Mouse (Mus musculus) cerebellum, adult 2 months (tissue): ENCODE measurements around the gene Hmgcl. TPM values are rescaled to one million over a fixed set of nuclear protein-coding genes. Genes with fewer than 3 reads are reported as not detected.
"Not testable (repeated sequence)": the region's sequence is repeated elsewhere in the genome, so short reads cannot be mapped to it uniquely, and the experiment has no call there.

Experiments used
- DNase-seq, 2 experiments: peaks; one replicate each; pipeline ENCODE4 v3.0.0; 2021
- H3K27ac ChIP-seq: fragments of 200-500 bp; 2 replicates; pipeline ENCODE4 v1.5.1; 2012; ENCODE audit warnings: low read length, control low read depth, inconsistent platforms; ENCODE audit not compliant: insufficient read depth
- H3K27me3 ChIP-seq: fragments of 200-500 bp; 2 replicates; pipeline ENCODE4 v1.6.1; 2012; ENCODE audit warnings: inconsistent platforms, mild to moderate bottlenecking, low read length, moderate library complexity; ENCODE audit not compliant: control insufficient read depth, insufficient read depth
- H3K4me1 ChIP-seq: fragments of 200-500 bp; 2 replicates; pipeline ENCODE4 v1.6.1; 2011; ENCODE audit warnings: low read length; ENCODE audit not compliant: control insufficient read depth, insufficient read depth
- H3K4me3 ChIP-seq: fragments of 200-500 bp; replicated peaks from 2 replicates; pipeline ENCODE3; 2011; ENCODE audit warnings: mild to moderate bottlenecking, low read depth, low read length, control low read depth; ENCODE audit not compliant: insufficient read depth
- CTCF ChIP-seq: fragments of 200-500 bp; IDR thresholded peaks from 2 replicates; pipeline ENCODE4 v1.5.1; 2011; ENCODE audit warnings: low read depth, mild to moderate bottlenecking, control low read depth, low read length, moderate library complexity, borderline replicate concordance; ENCODE audit not compliant: insufficient read depth
- POLR2A ChIP-seq: fragments of 200-500 bp; IDR thresholded peaks from 2 replicates; pipeline ENCODE4 v1.6.1; 2011; ENCODE audit warnings: low read length, control low read depth, borderline replicate concordance; ENCODE audit not compliant: insufficient read depth
- WGBS: fragments of 180-500 bp; shearing (Covaris S2); methylation state at CpG from one replicate; pipeline ENCODE4 v1.1.7; 2018; 5-methylcytosine and 5-hydroxymethylcytosine counted together
- polyA plus RNA-seq: library from polyadenylated mRNA; depleted of rRNA; stranded (reverse); fragments of >200 nt; gene quantifications from 2 replicates; pipeline ENCODE4 v1.2.3, GENCODE M21; 2012

The Hmgcl gene
- polyA plus RNA-seq, 1 experiment: 86.9 TPM

- no peaks in the 10 kb centered on the region for H3K27me3 ChIP-seq
- H3K27ac ChIP-seq: no peak overlapping the region
- no peak for DNase-seq
- 58% methylated on average over 19 of the region's 19 CpGs for WGBS
- H3K4me3 ChIP-seq: no peak overlapping the region
- TF ChIP-seq POLR2A (no peak), CTCF (no peak)
- peaks cover 4% of the 10 kb centered on the region for H3K4me1 ChIP-seq
Observed at GRCm38 (mm10) chr4:135968271-135968869, 22.1 kb downstream of the Hmgcl start.

- no peak for DNase-seq
- Histone ChIP-seq H3K27me3 (no peaks in the 10 kb centered on the region), H3K27ac (no peak overlapping the region), H3K4me3 (no peak overlapping the region), H3K4me1 (peaks cover 4% of the 10 kb centered on the region)
- TF ChIP-seq CTCF: no peak
- no peak for TF ChIP-seq POLR2A
- WGBS: 62% methylated on average over 13 of the region's 13 CpGs
Observed at GRCm38 (mm10) chr4:135969070-135969750, 23.0 kb downstream of the Hmgcl start.

GRCm38 (mm10) chr4:135970585-135970984 lies 24.3 kb downstream of the Hmgcl start:
- no peak overlapping the region for H3K4me3 ChIP-seq
- DNase-seq: no peak

GRCm38 (mm10) chr4:135971805-135972555 lies 25.7 kb downstream of the Hmgcl start:
- no peak for TF ChIP-seq CTCF
- no peak for TF ChIP-seq POLR2A
- 2% methylated on average over 33 of the region's 35 CpGs for WGBS
- H3K27ac ChIP-seq: 0 out of 2 replicates have a peak overlapping the region, but pooled peaks have one; percentile 27

More at GRCm38 (mm10) chr4:135970585-135970984, 24.3 kb downstream of the Hmgcl start:
- Histone ChIP-seq H3K27me3 (no peaks in the 10 kb centered on the region), H3K4me1 (peaks cover 4% of the 10 kb centered on the region), H3K27ac (no peak overlapping the region)
- 75% methylated on average over 11 of the region's 11 CpGs for WGBS
- TF ChIP-seq POLR2A (no peak), CTCF (no peak)

GRCm38 (mm10) chr4:135972556-135972906 lies 26.3 kb downstream of the Hmgcl start, which contains the start of gene Lypla2:
Gene Lypla2 (minus strand): TSS chr4:135972626.
- Histone ChIP-seq H3K4me1 (peaks cover 4% of the 10 kb centered on the region), H3K4me3 (peak within 1 kb of the TSS; percentile 91), H3K27ac (peak within 1 kb of the TSS; percentile 48), H3K27me3 (no peaks in the 10 kb centered on the region)
- DNase-seq: peak; percentile 90 to 91
- peak; percentile 88 for TF ChIP-seq POLR2A
- no peak for TF ChIP-seq CTCF
- WGBS: under 1% methylated on average over 19 of the region's 19 CpGs

More at GRCm38 (mm10) chr4:135971805-135972555, 25.7 kb downstream of the Hmgcl start:
- H3K4me1 ChIP-seq: peaks cover 4% of the 10 kb centered on the region
- no peaks in the 10 kb centered on the region for H3K27me3 ChIP-seq
- H3K4me3 ChIP-seq: peak overlapping the region; percentile 91
- peak in 1 of 2 experiments; percentile 33 for DNase-seq

- Histone ChIP-seq H3K27me3 (no peaks in the 10 kb centered on the region), H3K27ac (peak overlapping the region; percentile 48; the same call in 1 of the 2 replicates), H3K4me1 (peaks cover 4% of the 10 kb centered on the region), H3K4me3 (peak overlapping the region; percentile 91)
- no peak for TF ChIP-seq CTCF
- no peak for TF ChIP-seq POLR2A
- peak in 1 of 2 experiments; percentile 11 for DNase-seq
- WGBS: 60% methylated on average over 13 of the region's 13 CpGs
Observed at GRCm38 (mm10) chr4:135972911-135973811, 26.9 kb downstream of the Hmgcl start.

- peak in 1 of 2 experiments; percentile 15 for DNase-seq
- Histone ChIP-seq H3K27me3 (no peaks in the 10 kb centered on the region), H3K4me3 (no peak overlapping the region), H3K27ac (no peak overlapping the region), H3K4me1 (peaks cover 8% of the 10 kb centered on the region)
- WGBS: 74% methylated on average over 12 of the region's 12 CpGs
- TF ChIP-seq POLR2A (no peak), CTCF (no peak)
Observed at GRCm38 (mm10) chr4:135976146-135976545, 29.9 kb downstream of the Hmgcl start.

GRCm38 (mm10) chr4:135980223-135980622 lies 34.0 kb downstream of the Hmgcl start:
- not testable (repeated sequence) for H3K27ac ChIP-seq, H3K4me1 ChIP-seq, H3K4me3 ChIP-seq, H3K27me3 ChIP-seq, DNase-seq
- WGBS: 93% methylated on average over 5 of the region's 5 CpGs
